Mouse (Mus musculus) CD8-positive naive resting alpha-beta T cell, adult 2 months (primary cell): ENCODE measurements at regions not wholly inside any gene's neighbourhood (a gene's known extent, or its start where the extent isn't known, plus 50 kb on each side); places are given as distances from the start of the nearest gene placed in this dataset.

ENCODE experiments used
- DNase-seq, 2 experiments: peaks; one replicate each; pipeline ENCODE4 v3.0.0; 2022; ENCODE audit warnings: low read depth in 2 of 2, low spot score in 2 of 2

- no peak for DNase-seq
These were observed 76.7 kb upstream of the Kcnd3 start for GRCm38 (mm10) chr3:105375383-105375782.

- DNase-seq, result no peak
These were observed 76.3 kb upstream of the Kcnd3 start for GRCm38 (mm10) chr3:105375820-105376219.

- DNase-seq, result no peak
These were observed 75.8 kb upstream of the Kcnd3 start for GRCm38 (mm10) chr3:105376346-105376745.

- DNase-seq, result no peak
These were observed 71.3 kb upstream of the Kcnd3 start for GRCm38 (mm10) chr3:105380818-105381217.

GRCm38 (mm10) chr3:105392611-105393514, 59.3 kb upstream of the Kcnd3 start:
- no peak for DNase-seq
